Mouse (Mus musculus): Measurements from ENCODE around the gene Cfap57. TPM values are rescaled to one million over a fixed set of nuclear protein-coding genes. Genes with fewer than 3 reads are reported as not detected.
"Not testable (repeated sequence)": the region's sequence is repeated elsewhere in the genome, so short reads cannot be mapped to it uniquely, and the experiment has no call there.

Cfap57 gene
- polyA plus RNA-seq, 1 experiment from 2014 or later: 2.0 TPM

DNA sequence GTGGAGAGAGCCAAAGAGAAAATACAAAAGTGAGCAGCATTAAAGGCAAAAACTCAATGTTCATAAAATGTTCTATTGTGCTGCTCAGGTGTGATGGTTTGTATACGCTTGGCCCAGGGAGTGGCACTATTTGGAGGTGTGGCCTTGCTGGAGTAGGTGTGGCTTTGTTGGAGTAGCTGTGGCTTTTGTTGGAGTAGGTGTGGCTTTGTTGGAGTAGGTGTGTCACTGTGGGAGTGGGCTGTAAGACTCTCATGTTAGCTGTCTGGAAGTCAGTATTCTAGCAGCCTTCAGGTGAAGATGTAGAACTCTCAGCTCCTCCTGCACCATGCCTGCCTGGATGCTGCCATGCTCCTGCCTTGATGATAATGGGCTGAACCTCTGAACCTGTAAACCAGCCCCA is 113.4 kb downstream of the Cfap57 start:
- H3K4me2 ChIP-seq; ATAC-seq (ENCODE audit: low FRiP score, low read depth); H3K9me3 ChIP-seq; H3K4me1 ChIP-seq (replicated peaks); H3K27ac ChIP-seq (replicated peaks); H3K36me3 ChIP-seq; H3K27me3 ChIP-seq; H3K4me3 ChIP-seq; H3K9ac ChIP-seq: not testable (repeated sequence)
- WGBS: 86% methylated on average over 1 of the region's 1 CpGs

DNA sequence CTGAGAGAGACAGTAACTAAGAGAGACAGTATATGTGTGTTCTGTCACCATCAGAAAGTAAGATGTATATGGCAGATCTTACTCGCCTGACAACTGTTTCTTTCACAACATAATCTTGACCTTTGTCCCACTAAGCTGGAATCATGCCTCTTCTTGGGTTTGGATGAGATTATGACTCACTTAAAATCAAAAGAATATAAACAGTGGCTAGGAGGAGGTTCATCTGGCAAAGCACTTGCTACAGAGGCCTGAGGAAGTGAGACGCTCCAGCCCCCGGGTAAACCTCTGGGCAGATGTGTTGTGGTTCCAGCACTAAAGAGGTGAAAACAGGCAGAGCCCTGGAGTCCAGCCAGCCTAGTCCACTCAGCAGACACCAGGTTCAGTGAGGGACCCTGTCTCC is 115.0 kb downstream of the Cfap57 start:
- H3K9ac ChIP-seq: no peak overlapping the region
- no peaks in the 10 kb centered on the region for H3K4me1 ChIP-seq (replicated peaks)
- H3K36me3 ChIP-seq: no peaks in the 10 kb centered on the region
- H3K9me3 ChIP-seq: no peaks in the 10 kb centered on the region
- H3K4me2 ChIP-seq: no peak overlapping the region
- no peak overlapping the region for H3K27ac ChIP-seq (replicated peaks)
- whole genome bisulfite sequencing: 80% methylated on average over 3 of the region's 3 CpGs
- H3K27me3 ChIP-seq: no peaks in the 10 kb centered on the region
- no peak for ATAC-seq (ENCODE audit: low FRiP score, low read depth)
- no peak overlapping the region for H3K4me3 ChIP-seq

Other genes starting within 250 kb of the Cfap57 start
- 8.7 and 9.0 TPM in 2 replicates for gene Szt2, start 211.5 kb downstream of the Cfap57 start, polyA plus RNA-seq (2015; fragmentation: Nextera tagmentation; extraction: Ambion mirVana)
- 95.1 and 105 TPM in 2 replicates for gene Med8, start 211.4 kb downstream of the Cfap57 start, polyA plus RNA-seq (2015; fragmentation: Nextera tagmentation; extraction: Ambion mirVana)
- gene Elovl1, start 192.7 kb downstream of the Cfap57 start, polyA plus RNA-seq (2015; fragmentation: Nextera tagmentation; extraction: Ambion mirVana): 35.2 TPM in 2 replicates
- 42.2 and 62.1 TPM in 2 replicates for gene Cdc20, start 183.4 kb downstream of the Cfap57 start, polyA plus RNA-seq (2015; fragmentation: Nextera tagmentation; extraction: Ambion mirVana)
- gene Mpl, start 163.3 kb downstream of the Cfap57 start, polyA plus RNA-seq (2015; fragmentation: Nextera tagmentation; extraction: Ambion mirVana): 0.14 and 0.27 TPM in 2 replicates
- 15.8 and 18.2 TPM in 2 replicates for gene Tie1, start 130.7 kb downstream of the Cfap57 start, polyA plus RNA-seq (2015; fragmentation: Nextera tagmentation; extraction: Ambion mirVana)
- not detected in 2 replicates for gene 2610528J11Rik, start 93.8 kb downstream of the Cfap57 start, polyA plus RNA-seq (2015; fragmentation: Nextera tagmentation; extraction: Ambion mirVana)
- 0.18 and 0.22 TPM in 2 replicates for gene Tmem125, start 76.7 kb downstream of the Cfap57 start, polyA plus RNA-seq (2015; fragmentation: Nextera tagmentation; extraction: Ambion mirVana)
- gene Ebna1bp2, start within 50 bp of the Cfap57 start, polyA plus RNA-seq (2015; fragmentation: Nextera tagmentation; extraction: Ambion mirVana): 87.3 and 96.5 TPM in 2 replicates
- gene Olfr62, start 38.2 kb upstream of the Cfap57 start, polyA plus RNA-seq (2015; fragmentation: Nextera tagmentation; extraction: Ambion mirVana): not detected in 2 replicates
- gene Olfr1342, start 72.0 kb upstream of the Cfap57 start, polyA plus RNA-seq (2015; fragmentation: Nextera tagmentation; extraction: Ambion mirVana): 0.05 TPM in 1 of 2 replicates, not detected in the other
- not detected in 2 replicates for gene Olfr1341, start 82.7 kb upstream of the Cfap57 start, polyA plus RNA-seq (2015; fragmentation: Nextera tagmentation; extraction: Ambion mirVana)
- gene Olfr1340, start 99.4 kb upstream of the Cfap57 start, polyA plus RNA-seq (2015; fragmentation: Nextera tagmentation; extraction: Ambion mirVana): not detected in 2 replicates
- gene Olfr1339, start 111.4 kb upstream of the Cfap57 start, polyA plus RNA-seq (2015; fragmentation: Nextera tagmentation; extraction: Ambion mirVana): not detected in 2 replicates
- not detected in 2 replicates for gene Olfr1338, start 138.0 kb upstream of the Cfap57 start, polyA plus RNA-seq (2015; fragmentation: Nextera tagmentation; extraction: Ambion mirVana)
- gene Olfr1337, start 161.8 kb upstream of the Cfap57 start, polyA plus RNA-seq (2015; fragmentation: Nextera tagmentation; extraction: Ambion mirVana): not detected in 2 replicates
- gene Olfr1335, start 189.2 kb upstream of the Cfap57 start, polyA plus RNA-seq (2015; fragmentation: Nextera tagmentation; extraction: Ambion mirVana): not detected in 2 replicates
- not detected in 2 replicates for gene Olfr1333, start 215.5 kb upstream of the Cfap57 start, polyA plus RNA-seq (2015; fragmentation: Nextera tagmentation; extraction: Ambion mirVana)
- not detected in 2 replicates for gene Olfr1331, start 243.9 kb upstream of the Cfap57 start, polyA plus RNA-seq (2015; fragmentation: Nextera tagmentation; extraction: Ambion mirVana)